Mouse (Mus musculus): Measurements from ENCODE around the gene Zcchc14.

GRCm38 (mm10) chr8:121683083-121683832, 30.6 kb upstream of the Zcchc14 start:
- TF ChIP-seq CHD2 (IDR thresholded peaks at IDR 0.05; ENCODE audit: low read depth, low read length) (no peak), ZC3H11A (IDR thresholded peaks at IDR 0.05; ENCODE audit: borderline replicate concordance, low read depth, low read length) (no peak)

Data from ES-E14 (cell line).